Mouse (Mus musculus) liver, adult 2 months (tissue): ENCODE measurements at regions not wholly inside any gene's neighbourhood (a gene's known extent, or its start where the extent isn't known, plus 50 kb on each side); places are given as distances from the start of the nearest gene placed in this dataset.

Source experiments
- DNase-seq: peaks from one replicate; pipeline ENCODE4 v3.0.0-alpha.2; 2011; ENCODE audit warnings: low read depth, low spot score; ENCODE audit errors: extremely low read depth
- H3K27ac ChIP-seq: fragments of 200-500 bp; replicated peaks from 2 replicates; pipeline ENCODE4 v1.5.1; 2012; ENCODE audit warnings: low read depth, mild to moderate bottlenecking, control low read depth, inconsistent platforms, low read length; ENCODE audit not compliant: insufficient read depth
- H3K27me3 ChIP-seq: fragments of 200-500 bp; 2 replicates; pipeline ENCODE4 v1.6.1; 2012; ENCODE audit warnings: mild to moderate bottlenecking, moderate library complexity, low read length, inconsistent platforms; ENCODE audit not compliant: control insufficient read depth, insufficient read depth
- H3K36me3 ChIP-seq: fragments of 200-500 bp; 2 replicates; pipeline ENCODE4 v1.6.1; 2012; ENCODE audit warnings: low read length, inconsistent platforms; ENCODE audit not compliant: control insufficient read depth, insufficient read depth
- H3K4me1 ChIP-seq: fragments of 200-500 bp; 2 replicates; pipeline ENCODE4 v1.6.1; 2011; ENCODE audit warnings: low read length; ENCODE audit not compliant: control insufficient read depth, insufficient read depth
- H3K4me3 ChIP-seq: fragments of 200-500 bp; 2 replicates; pipeline ENCODE4 v1.5.1; 2011; ENCODE audit warnings: low read depth, mild to moderate bottlenecking, control low read depth, low read length, moderate library complexity; ENCODE audit not compliant: insufficient read depth
- H3K79me2 ChIP-seq: fragments of 200-500 bp; 2 replicates; pipeline ENCODE4 v1.6.1; 2012; ENCODE audit warnings: inconsistent platforms, mild to moderate bottlenecking, low read length, moderate library complexity; ENCODE audit not compliant: control insufficient read depth, insufficient read depth
- H3K9ac ChIP-seq: fragments of 200-500 bp; 2 replicates; pipeline ENCODE4 v1.6.1; 2012; ENCODE audit warnings: low read depth, mild to moderate bottlenecking, control low read depth, inconsistent platforms, low read length
- CTCF ChIP-seq: fragments of 200-500 bp; IDR thresholded peaks from 2 replicates; pipeline ENCODE4 v1.5.1; 2011; ENCODE audit warnings: low read depth, low read length, control low read depth
- POLR2A ChIP-seq: fragments of 200-500 bp; IDR thresholded peaks from 2 replicates; pipeline ENCODE4 v1.6.1; 2011; ENCODE audit warnings: low read length, control low read depth; ENCODE audit not compliant: insufficient read depth; ENCODE audit errors: extremely low read depth
- WGBS: fragments of 180-500 bp; shearing (Covaris S2); methylation state at CpG from one replicate; pipeline ENCODE4 v1.1.7; 2018; 5-methylcytosine and 5-hydroxymethylcytosine counted together

- Histone ChIP-seq H3K4me1 (no peaks in the 10 kb centered on the region), H3K27me3 (no peaks in the 10 kb centered on the region), H3K79me2 (no peaks in the 10 kb centered on the region), H3K27ac (no peak overlapping the region), H3K9ac (no peak overlapping the region), H3K36me3 (no peaks in the 10 kb centered on the region), H3K4me3 (no peak overlapping the region)
- DNase-seq, result no peak
- 72% methylated on average over 3 of the region's 3 CpGs for WGBS
- TF ChIP-seq POLR2A, result no peak
- no peak for TF ChIP-seq CTCF
These were observed 106.5 kb upstream of the Tcerg1l start for GRCm38 (mm10) chr7:138503986-138504385.

GRCm38 (mm10) chr7:138503016-138503415, 105.5 kb upstream of the Tcerg1l start:
- Histone ChIP-seq H3K36me3 (no peaks in the 10 kb centered on the region), H3K4me3 (no peak overlapping the region), H3K27me3 (no peaks in the 10 kb centered on the region), H3K9ac (no peak overlapping the region), H3K4me1 (no peaks in the 10 kb centered on the region), H3K79me2 (no peaks in the 10 kb centered on the region), H3K27ac (no peak overlapping the region)
- 84% methylated on average over 3 of the region's 3 CpGs for WGBS
- DNase-seq, result no peak
- no peak for TF ChIP-seq POLR2A
- TF ChIP-seq CTCF, result no peak

DNA sequence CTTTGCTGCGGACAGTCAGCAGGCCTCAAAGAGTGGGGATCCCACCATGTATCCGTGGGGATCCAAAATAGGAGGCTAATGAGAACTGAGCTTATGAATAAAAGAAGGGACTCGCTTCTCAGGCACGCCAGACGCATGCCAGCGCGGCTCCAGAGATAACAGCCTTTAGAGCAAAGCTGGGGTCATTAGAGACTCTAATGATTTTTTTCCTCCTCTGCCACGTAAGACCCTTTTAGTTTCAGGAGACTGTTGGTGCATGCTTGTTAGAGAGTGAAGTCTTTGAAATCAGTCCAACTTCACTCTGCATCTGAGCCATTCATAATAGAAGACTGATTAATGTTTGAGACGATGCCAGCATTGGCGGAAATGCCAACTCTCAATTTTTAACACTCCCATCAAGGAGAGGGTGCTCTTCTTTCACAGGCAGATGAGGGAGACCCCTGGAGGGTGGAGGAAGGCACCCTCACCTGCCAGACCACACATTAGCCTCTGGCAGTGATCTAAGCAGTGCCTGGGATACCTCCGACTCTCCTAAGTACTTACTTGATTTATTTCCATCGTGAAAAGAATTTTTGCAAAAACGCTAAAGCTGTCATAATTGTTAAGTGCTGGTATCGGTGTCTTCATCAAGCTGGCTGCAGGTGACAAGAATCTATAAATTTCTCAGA, 104.0 kb upstream of the Tcerg1l start:
- no peak overlapping the region for H3K27ac ChIP-seq
- H3K79me2 ChIP-seq, result no peaks in the 10 kb centered on the region
- no peaks in the 10 kb centered on the region for H3K36me3 ChIP-seq
- DNase-seq, result no peak
- H3K4me3 ChIP-seq, result no peak overlapping the region
- H3K4me1 ChIP-seq, result no peaks in the 10 kb centered on the region
- WGBS, result 80% methylated on average over 14 of the region's 14 CpGs
- no peak overlapping the region for H3K9ac ChIP-seq
- TF ChIP-seq POLR2A (no peak), CTCF (no peak)
- no peaks in the 10 kb centered on the region for H3K27me3 ChIP-seq

- no peaks in the 10 kb centered on the region for H3K79me2 ChIP-seq
- H3K27me3 ChIP-seq, result no peaks in the 10 kb centered on the region
- H3K36me3 ChIP-seq, result no peaks in the 10 kb centered on the region
- no peaks in the 10 kb centered on the region for H3K4me1 ChIP-seq
- no peak for TF ChIP-seq POLR2A
- no peak for TF ChIP-seq CTCF
- H3K27ac ChIP-seq, result no peak overlapping the region
- no peak overlapping the region for H3K4me3 ChIP-seq
- no peak for DNase-seq
- no peak overlapping the region for H3K9ac ChIP-seq
- WGBS, result 63% methylated on average over 2 of the region's 2 CpGs
These were observed 100.2 kb upstream of the Tcerg1l start for GRCm38 (mm10) chr7:138497771-138498170.

- Histone ChIP-seq H3K9ac (no peak overlapping the region), H3K27ac (no peak overlapping the region), H3K4me1 (no peaks in the 10 kb centered on the region), H3K36me3 (no peaks in the 10 kb centered on the region), H3K4me3 (no peak overlapping the region), H3K27me3 (no peaks in the 10 kb centered on the region), H3K79me2 (no peaks in the 10 kb centered on the region)
- 46% methylated on average over 6 of the region's 6 CpGs for WGBS
- TF ChIP-seq POLR2A (no peak), CTCF (0 out of 2 replicates have a peak, but pooled peaks have one; percentile 17)
- peak; percentile 11 for DNase-seq
These were observed 99.7 kb upstream of the Tcerg1l start for GRCm38 (mm10) chr7:138497202-138497601.

DNA sequence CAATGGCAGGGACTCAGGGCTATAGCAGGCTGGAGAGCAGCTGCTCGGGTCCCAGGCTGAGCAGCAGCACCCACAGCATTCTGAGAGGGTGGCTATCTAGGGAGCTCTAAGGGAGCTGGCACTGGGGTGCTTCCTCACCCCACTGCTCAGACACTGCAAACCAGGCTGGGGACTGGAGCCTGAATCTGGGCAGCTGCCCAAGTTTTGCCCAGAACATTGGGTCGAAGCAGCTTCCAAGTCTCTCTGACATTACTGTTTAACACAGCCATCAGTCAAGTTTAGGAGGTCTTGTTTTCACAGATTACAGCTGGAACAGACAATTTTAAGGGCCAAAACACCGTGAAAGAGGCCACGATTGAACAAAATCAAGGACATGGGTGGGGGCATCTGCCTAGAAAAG, 96.1 kb upstream of the Tcerg1l start:
- TF ChIP-seq POLR2A, result no peak
- TF ChIP-seq CTCF, result no peak
- WGBS, result 62% methylated on average over 4 of the region's 4 CpGs
- Histone ChIP-seq H3K79me2 (no peaks in the 10 kb centered on the region), H3K4me3 (no peak overlapping the region), H3K4me1 (peaks cover under 1% of the 10 kb centered on the region; the same call in 1 of the 2 replicates), H3K27ac (no peak overlapping the region), H3K9ac (no peak overlapping the region), H3K27me3 (no peaks in the 10 kb centered on the region), H3K36me3 (no peaks in the 10 kb centered on the region)
- no peak for DNase-seq
